Mouse (Mus musculus): ENCODE data around the gene Ctse.

- TF ChIP-seq CTCF (IDR thresholded peaks at IDR 0.05; ENCODE audit: borderline replicate concordance, insufficient read depth, low read depth, low read length): no peak
- no peak for TF ChIP-seq POLR2A (IDR thresholded peaks at IDR 0.05; ENCODE audit: borderline replicate concordance, insufficient read depth, low read length)
Measured at GRCm38 (mm10) chr1:131703482-131703881, 65.4 kb downstream of the Ctse start.
